Mouse (Mus musculus) kidney, adult 9 months (tissue): Measurements from ENCODE around the gene Rab3a.

Source experiments
- DNase-seq: peaks from one replicate; pipeline ENCODE4 v3.0.0; 2022

Rab3a gene

GRCm38 (mm10) chr8:70760350-70760749, 5.9 kb downstream of the Rab3a start:
- DNase-seq: no peak

GRCm38 (mm10) chr8:70760775-70761406, 6.4 kb downstream of the Rab3a start, which contains the start of gene Mpv17l2:
Gene Mpv17l2, minus strand, starts transcription at chr8:70760946.
- DNase-seq: peak; percentile 99

- no peak for DNase-seq
Measured at GRCm38 (mm10) chr8:70762118-70762517, 7.6 kb downstream of the Rab3a start.

GRCm38 (mm10) chr8:70763354-70763753, 8.9 kb downstream of the Rab3a start:
- DNase-seq: peak; percentile 76

- DNase-seq: no peak
Measured at GRCm38 (mm10) chr8:70764026-70764425, 9.5 kb downstream of the Rab3a start.

GRCm38 (mm10) chr8:70764676-70765075, 10.2 kb downstream of the Rab3a start:
- DNase-seq: peak; percentile 47

- DNase-seq: no peak
Measured at GRCm38 (mm10) chr8:70765329-70765728, 10.8 kb downstream of the Rab3a start.

GRCm38 (mm10) chr8:70765838-70766570, 11.5 kb downstream of the Rab3a start:
- DNase-seq: no peak

- peak; percentile 95 for DNase-seq
Measured at GRCm38 (mm10) chr8:70766571-70767440, 12.3 kb downstream of the Rab3a start.

GRCm38 (mm10) chr8:70767503-70767902, 13.0 kb downstream of the Rab3a start:
- peak; percentile 26 for DNase-seq

GRCm38 (mm10) chr8:70768231-70768776, 13.8 kb downstream of the Rab3a start:
- DNase-seq: peak; percentile 38

- DNase-seq: no peak
Measured at GRCm38 (mm10) chr8:70768956-70769355, 14.5 kb downstream of the Rab3a start.

GRCm38 (mm10) chr8:70769359-70769758, 14.9 kb downstream of the Rab3a start:
- DNase-seq: peak; percentile 97

- DNase-seq: no peak
Measured at GRCm38 (mm10) chr8:70769858-70770257, 15.4 kb downstream of the Rab3a start.

- no peak for DNase-seq
Measured at GRCm38 (mm10) chr8:70770748-70771147, 16.3 kb downstream of the Rab3a start.

- no peak for DNase-seq
Measured at GRCm38 (mm10) chr8:70771217-70771616, 16.7 kb downstream of the Rab3a start.

- DNase-seq: no peak
Measured at GRCm38 (mm10) chr8:70772075-70772474, 17.6 kb downstream of the Rab3a start.

GRCm38 (mm10) chr8:70772890-70773289, 18.4 kb downstream of the Rab3a start:
- DNase-seq: no peak

- no peak for DNase-seq
Measured at GRCm38 (mm10) chr8:70773410-70773809, 18.9 kb downstream of the Rab3a start.

- peak; percentile 85 for DNase-seq
Measured at GRCm38 (mm10) chr8:70773833-70774232, 19.4 kb downstream of the Rab3a start.

GRCm38 (mm10) chr8:70774740-70775139, 20.3 kb downstream of the Rab3a start:
- DNase-seq: no peak

GRCm38 (mm10) chr8:70775227-70775626, 20.7 kb downstream of the Rab3a start:
- DNase-seq: no peak

GRCm38 (mm10) chr8:70775851-70776495, 21.5 kb downstream of the Rab3a start:
- DNase-seq: no peak
